Mouse (Mus musculus) layer of hippocampus, postnatal 36 days (tissue): Measurements from ENCODE around the gene Tmem106c. TPM values are rescaled to one million over a fixed set of nuclear protein-coding genes. Genes with fewer than 3 reads are reported as not detected.
A peak's percentile ranks its signal among the peaks of the same experiment; 100 is the strongest.

ENCODE experiments used
- DNase-seq, 2 experiments: peaks; one replicate each; pipeline ENCODE4 v3.0.0; 2022
- total RNA-seq, 2 experiments: library from RNA; stranded (reverse); gene quantifications; 2 replicates each; pipeline ENCODE4 v1.2.3; 2021

Tmem106c gene
- total RNA-seq, 2 experiments from 2014 or later, result 29.1 to 30.4 TPM

DNA sequence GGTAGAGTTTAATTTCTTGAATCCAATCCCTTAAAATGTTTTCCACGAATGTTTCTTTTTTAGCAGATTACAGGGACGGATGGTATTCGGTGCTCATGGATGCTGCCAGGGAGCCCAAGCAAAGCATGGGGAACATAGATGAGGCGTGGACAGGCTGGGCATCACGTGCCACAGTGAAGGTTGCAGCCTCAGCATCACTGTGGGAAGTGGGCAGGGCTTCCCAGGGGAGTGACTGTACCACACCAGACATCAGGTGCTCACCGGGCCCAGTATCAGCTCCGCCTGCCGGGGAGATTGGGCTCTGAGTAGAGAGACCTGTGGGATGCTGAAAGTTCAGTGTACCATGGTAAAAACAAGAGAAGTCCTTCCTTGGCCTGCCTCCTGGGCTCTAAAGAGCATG lies 9.3 kb upstream of the Tmem106c start:
- no peak for DNase-seq

DNA sequence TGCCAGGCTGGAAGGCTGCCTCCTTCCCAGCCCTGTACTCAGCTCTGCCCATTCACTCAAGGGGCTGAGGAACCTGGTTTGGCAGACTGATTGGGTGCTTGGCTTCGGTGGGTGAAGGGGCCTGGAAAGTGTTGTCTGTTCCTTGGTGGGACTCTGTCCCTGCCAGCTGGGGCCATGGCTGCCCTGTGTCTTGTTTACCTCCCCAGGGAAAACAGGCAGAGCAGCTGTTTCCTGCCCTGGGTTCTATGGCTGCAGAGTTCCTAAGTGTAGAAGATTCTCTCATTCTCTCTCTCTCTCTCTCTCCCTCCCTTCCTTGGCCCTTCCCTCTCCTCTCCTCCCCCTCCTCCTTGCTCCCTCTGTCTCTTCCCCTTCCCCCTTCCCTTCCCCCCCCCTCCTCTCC lies 8.7 kb upstream of the Tmem106c start:
- no peak for DNase-seq

DNA sequence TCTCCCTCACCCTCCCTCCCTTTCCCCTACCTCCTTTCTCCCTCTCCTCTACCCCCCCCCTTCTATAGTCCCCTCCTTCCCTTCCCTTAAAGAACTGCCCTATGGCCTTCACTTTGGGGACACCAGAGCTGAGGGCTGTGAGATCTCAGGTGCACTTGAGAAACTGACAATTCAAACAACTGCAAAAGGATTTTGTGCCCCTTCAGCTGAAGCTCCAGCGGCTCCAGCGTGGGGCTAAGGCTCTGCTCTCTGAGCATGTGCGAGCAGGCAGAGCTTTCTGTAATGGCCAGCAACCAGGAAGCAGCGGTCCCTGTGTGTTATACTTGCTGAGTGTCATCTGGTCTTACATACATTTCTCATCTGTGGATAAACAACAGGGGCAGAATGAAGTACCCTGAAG lies 8.3 kb upstream of the Tmem106c start:
- DNase-seq, result no peak

DNA sequence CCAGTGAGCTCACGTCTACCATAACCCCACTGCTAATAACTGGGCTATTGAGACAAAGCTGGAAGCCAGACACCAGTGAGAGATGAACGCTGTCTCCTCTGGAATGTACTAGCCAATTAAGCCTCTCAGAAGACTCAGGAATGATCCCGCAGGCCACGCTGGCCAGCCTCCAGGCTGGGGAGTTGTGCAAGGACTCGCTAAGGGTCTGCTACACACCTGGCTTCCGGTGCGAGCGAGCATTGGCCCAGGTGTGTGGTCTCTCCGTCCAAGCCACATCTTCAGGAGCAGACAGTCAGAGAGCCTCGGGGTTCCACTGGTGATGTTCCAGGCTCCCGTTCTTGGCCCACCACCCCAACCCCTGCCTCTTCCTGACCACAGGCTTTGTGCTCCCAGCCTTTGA lies 7.6 kb upstream of the Tmem106c start:
- DNase-seq, result no peak

DNA sequence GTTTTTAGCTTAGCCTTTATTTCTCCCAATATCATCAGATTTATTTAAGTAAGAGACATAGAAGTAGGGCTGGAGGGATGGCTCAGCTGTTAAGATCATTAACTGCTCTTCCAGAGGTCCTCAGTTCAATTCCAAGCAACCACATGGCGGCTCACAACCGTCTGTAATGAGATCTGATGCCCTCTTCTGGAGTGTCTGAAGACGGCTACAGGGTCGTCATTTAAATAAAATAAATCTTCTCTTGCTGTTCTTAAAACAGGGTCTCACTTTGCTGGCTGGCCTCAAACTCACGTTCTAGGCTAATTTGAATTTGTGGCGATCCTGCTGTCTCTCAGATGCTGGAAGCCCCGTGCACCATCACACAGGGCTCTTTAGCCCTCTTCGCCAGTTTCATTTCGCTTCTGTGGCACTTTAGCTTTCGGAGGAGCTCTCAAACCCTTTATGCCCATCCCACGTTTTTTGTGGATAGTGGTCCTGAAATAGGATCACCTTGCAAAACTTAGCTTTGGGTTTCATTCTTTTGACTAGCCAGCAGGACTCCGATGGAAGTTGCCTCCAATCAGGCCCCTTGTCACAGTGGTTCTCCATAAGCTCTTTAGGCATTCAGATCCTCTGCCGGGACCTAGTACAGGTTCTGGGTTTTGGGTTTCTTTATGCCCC lies 541 bp upstream of the Tmem106c start:
- no peak for DNase-seq

DNA sequence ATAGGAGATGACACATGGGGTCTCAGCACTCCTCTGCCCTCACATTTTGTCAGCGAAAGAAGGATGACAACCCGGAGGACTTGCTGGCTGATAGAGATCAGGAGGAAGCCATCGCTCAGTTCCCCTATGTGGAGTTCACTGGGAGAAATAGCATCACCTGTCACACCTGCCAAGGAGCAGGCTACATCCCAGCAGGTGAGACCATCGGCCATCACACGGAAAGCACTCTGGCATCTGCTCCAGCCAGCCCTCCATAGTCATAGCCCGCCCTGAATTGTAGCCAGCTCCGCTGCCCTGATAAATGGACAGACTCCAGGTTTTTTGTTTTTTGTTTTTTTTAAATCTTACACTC lies 812 bp downstream of the Tmem106c start:
- DNase-seq, result no peak

DNA sequence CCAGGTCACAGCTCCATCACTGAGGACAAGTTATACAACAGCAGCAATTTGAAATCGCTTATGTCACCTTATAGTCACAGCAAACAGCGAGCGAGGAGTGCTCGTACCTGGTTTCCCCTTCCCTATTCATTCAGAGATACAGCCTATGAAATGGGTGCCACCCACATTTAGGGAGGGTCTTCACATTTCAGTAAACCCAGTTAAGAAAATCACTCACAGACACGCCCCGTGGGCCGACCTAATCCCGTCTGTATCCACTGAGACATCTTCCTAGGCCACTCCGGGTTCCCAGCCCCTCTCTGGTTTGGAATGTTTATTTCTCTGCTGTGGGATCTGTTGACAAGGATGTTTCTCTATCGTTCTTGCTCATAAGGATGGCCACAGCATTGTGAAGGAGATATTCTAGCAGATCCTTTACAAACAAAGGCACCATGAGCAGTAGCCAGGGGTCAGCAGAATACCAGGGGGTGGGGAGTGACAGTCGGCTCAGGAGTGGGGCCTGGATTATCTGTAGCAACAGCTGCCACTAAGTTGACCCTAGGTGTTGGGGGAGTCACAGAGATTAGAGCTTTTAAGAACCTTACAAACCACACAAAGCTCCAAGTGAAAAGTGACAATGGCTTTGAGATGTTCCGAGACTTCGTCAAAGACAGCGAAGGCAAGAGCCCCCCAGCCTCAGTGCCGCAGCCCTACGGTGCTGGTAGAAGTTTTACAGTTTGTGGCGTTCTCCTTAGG lies 1.5 kb downstream of the Tmem106c start:
- no peak for DNase-seq

DNA sequence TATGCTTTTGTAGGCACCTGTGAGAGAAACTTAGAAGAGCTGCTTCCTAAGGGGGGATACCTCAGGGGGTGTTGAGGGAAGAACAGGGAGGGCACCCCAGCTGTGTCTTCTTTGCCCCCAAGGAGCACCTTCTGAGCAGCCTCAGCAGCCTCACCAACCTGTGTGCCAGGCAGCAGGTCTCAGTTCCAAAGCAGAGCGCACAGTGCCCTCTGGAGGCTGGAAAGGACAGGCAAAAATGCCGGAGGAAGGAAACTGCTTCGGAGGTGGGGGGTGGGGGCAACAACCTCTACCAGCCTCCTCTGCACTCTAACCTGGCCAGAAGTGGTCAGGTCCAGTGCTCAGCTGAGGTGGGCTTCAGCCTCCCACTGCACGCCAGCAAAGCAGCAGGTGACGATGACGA lies 6.3 kb downstream of the Tmem106c start:
- no peak for DNase-seq

DNA sequence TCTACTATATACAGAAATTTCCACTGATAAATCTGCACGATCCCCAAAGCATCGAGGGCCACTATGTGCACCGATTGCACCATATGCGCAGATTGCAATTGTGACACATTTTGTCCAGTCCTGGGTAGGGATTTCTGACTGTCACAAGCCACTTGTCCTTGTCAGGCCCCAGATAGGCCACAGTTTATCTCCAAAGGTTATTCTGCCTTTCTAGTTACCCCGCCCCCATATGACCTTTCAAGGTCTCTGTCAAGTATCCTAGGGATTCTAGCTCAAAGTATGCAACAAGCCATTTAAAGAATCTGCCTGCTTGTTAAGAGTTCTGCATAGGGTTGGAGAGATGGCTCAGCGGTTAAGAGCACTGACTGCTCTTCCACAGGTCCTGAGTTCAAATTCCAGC lies 8.6 kb downstream of the Tmem106c start:
- no peak for DNase-seq

DNA sequence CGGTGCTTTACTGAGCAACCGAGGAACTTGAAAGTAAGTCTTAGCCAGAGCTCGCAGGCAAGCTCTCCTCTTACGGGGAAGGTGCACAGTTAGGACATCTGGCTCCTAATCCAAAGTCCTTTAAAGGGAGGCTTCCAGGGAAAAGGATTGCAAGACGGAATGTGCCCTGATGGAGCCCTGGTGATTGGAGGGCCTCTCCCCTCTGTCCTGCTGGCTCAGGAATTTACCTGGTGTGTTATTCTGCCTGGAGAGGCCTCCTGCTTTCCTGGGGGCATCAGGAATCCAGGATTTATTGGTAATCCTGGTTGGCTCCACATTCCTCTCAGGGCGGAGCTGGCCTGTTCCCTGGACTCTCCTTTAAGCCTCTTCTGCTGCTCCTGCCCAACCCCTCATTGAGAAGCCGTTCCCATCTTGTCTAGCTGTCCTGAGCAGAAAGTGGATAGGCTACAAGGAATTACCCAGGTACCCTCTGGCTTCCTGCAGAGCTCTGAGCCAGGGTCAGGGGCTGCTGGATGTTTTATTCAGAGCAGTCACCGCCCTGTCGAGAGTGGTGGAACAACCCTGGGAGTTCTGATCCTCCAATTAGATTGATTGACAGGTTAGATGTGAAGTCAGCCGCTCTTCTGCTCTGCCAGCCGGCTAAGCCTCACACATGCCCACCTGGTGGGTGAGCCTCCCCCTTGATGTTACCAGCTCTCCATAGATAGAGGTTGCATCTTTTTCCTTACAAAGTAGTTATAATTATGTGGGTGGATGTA lies 9.4 kb downstream of the Tmem106c start:
- DNase-seq, result no peak

DNA sequence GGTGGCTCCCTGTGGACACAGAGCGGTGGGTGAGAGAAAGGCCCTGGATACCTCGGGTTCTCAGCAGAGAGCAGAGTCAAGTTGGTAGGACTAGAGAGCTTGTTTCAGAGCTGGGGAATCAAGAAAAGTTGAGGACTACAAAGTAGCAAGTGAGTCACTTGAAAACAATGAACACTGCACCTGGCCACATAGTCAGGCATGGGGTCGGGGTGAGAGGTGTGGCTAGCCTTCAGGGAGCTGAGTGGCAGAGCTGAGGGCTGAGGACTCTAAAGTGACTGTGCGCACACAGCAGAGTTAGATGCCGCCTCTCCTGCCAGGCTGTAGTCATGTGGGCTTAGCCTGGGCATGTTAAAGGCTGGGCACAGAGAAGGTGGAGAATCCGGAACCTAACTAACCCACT lies 17.6 kb downstream of the Tmem106c start:
- DNase-seq, result no peak

DNA sequence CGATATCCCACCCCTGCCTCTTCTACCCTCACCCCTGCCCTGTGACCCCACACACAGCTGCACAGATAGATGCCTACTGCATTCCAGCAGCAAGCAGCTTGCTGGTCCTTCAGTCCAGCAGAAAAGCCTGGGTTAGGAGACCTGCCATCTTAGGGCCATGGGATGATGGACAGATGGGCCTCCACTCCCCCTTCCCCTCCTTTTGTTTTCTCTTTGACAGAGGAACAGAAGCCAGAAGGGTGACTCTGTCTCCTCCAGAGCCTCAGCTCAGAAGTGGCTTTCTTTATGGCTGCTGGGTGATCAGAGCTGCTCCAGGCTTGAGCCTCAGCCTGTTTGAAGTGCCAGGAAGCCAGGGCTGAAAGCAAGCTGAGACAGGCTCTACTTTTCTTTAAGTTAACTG lies 25.5 kb downstream of the Tmem106c start:
- no peak for DNase-seq

DNA sequence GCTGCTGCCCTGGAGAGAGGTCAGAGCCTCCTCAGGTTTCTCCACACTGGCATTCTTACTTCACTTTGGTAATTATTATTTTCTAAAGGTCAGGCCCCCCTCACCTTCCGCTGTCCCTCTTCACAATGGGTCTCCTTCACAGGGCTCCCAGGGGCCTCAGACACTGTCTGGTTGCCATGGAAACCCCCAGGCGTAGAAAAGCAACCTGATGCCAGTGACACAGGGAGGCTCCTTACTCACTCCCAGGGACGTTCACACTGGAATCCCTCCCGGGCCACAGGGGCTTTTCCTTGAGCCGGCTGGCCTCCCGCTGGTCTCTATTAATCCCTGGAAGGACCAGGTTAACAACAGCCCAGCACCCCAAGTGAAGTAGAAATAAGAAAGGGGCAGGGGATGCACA lies 26.1 kb downstream of the Tmem106c start:
- DNase-seq, result no peak

DNA sequence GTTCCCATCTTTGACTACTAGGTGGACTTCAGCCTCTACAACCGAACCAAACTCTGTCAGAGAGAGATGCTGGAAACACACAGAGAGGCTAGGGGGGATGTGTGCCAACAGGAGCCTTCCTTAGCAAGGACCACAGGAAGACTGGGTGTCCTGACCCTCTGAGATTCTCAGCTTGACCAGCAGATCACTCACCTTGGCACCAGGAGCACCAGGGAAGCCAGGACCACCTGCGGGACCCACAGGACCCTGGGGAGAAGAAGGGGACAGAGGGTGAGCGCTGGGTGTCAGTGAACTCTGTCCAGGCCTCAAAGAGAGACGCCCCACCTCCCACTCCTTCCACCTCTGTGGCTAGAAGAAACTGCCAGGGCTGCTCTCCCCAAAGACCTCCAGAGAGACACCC lies 26.7 kb downstream of the Tmem106c start:
- no peak for DNase-seq

DNA sequence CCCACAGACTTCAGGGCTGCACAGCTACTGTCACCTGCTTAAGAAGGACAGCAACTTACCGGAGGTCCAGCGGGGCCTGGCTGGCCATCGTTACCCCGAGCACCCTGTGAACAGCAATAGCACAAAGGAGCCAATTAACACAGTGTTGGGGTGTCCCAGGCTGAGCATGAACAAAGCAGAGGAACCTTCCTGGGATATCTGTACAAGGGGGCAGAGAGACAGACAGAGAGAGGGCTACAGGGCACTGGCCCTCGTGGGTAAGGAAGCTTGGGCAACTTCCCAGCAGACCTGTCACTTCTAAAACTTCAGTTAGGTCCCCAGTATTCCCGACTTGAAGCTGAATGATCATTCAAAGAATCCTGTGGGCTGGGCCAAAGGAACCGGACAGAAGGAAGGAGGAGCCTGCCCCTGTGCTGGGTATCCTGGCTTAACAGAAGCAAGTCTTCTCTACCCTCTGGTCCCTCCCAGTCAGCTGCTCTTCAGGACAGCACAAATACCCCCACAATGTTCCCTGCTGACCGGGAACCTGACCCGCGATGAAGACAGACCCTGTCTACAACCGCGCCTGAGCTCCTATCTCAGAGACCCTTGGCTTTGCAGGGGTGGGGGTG lies 27.4 kb downstream of the Tmem106c start:
- DNase-seq, result no peak

DNA sequence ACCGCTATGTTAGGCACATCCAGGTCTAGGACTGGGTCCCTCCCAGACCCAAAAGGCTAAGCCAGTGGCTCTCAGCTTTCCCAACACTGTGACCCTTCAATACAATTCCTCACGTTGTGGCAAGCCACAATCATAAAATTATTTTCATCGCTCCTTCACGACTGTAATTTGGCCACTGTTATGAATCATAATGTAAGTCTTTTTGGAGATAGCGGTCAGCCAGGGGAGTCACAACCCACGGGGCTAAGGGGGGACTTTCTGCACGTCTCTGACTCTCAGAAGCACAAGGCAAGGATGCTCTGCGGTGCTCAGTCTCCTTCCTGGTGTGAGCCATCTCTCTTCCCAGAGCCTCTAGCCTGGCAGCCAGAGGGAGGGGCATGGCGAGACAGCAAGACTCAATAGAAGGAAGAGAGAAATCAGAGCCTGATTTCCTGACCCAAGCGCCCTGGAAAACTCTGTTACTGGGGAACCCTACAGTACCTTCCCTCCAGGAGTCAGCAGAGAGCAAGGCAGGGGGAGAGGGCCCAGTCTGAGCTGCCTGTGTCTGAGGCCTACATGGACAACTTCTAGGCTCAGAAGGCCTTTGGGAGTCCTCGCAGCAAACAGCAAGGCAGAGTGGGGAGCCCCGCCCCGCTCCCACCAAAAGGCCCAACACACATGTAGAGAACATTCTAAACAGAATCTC lies 28.2 kb downstream of the Tmem106c start:
- DNase-seq, result no peak

DNA sequence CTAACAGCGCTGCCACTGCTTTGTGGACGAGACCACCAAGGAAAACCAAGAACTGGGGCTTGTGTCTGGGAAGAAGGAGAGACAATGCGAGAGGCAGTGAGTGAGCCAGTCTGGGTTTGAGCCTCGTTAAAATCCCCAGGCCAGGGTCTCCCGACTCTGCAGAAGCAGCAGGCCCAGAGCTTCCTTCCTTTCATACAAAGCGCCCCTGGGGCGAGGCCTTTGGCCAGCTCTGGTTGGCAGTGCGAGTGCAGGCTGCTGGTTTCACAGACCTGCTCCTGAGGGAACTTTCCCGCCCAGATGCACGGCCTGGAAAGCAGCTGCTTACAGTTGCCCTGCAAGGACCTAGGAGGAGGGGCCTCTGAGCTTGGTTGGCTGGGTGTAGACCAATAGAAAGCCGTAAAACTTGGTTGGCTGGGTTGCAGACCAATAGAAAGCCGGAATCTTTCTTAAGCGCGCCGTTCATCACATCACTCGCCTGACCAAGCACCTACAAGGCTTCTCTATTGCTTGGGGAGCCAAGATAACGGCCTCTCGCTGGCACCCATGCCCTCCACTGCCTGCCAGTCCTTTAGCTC lies 28.8 kb downstream of the Tmem106c start:
- DNase-seq, result peak; percentile 61 to 71

DNA sequence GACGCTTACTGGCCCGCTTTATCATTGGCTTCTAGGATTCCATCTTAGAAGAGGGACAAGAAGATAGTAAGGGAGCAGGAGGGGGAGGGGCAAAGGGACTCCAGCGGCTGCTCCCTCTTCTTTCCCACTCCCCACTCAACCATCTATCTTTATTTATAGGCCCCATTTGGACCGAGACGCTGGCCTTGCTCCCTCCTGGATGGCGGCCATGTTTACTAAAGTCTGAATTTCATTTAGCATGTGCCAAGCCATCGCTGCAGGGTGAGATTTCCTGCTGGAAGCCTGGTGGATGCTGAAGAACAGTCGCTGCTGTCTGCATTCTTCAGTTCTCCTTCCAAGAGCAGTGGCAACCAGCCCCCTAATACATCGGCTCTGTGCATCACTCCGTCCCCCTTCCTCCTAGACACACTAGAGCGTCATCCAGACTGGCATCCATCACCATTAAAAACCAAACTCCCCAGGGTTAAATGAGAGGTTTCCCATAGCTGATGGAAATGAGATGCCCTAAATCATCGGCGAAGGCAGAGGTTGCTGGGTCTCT lies 32.8 kb downstream of the Tmem106c start:
- peak in 1 of 2 experiments; percentile 19 for DNase-seq

DNA sequence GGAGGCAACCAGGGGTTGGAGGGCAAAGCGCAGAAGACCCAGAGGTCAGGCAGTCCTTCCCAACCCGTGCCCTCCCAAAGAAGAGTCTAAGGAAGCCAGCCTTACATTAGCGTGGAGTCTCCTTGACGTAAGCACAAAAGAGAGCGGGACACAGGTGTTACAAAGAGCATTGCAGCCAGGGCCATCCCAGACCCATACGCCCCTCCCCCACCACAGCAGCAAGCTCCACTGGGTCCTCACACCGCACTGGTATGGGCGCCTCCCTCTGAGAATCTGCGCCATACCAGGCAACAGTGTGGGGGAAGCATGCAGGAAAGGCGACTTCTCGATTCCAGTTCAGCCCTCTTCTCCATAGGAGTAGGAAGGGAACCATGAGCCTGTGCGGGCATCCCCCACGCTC lies 35.5 kb downstream of the Tmem106c start:
- DNase-seq, result no peak

DNA sequence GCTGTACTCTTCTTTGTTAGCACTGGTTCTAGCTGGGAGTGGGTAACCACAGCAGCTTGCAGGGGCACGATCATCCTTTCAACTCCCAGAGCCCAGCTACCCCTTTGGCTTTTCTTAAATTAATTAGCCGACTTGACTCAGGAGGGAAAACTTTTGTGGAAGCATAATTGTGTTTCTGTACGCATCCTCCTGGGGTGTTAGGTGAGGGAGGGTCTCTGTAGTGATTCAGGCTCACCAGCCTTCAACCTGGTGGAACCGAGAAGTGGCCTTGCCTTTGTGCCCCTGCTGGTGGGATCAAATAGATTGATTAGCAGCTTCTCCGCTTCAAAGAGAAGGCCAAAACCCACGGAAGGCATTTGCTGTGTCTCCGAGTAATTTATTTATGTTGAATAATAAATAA lies 36.0 kb downstream of the Tmem106c start:
- DNase-seq, result no peak

DNA sequence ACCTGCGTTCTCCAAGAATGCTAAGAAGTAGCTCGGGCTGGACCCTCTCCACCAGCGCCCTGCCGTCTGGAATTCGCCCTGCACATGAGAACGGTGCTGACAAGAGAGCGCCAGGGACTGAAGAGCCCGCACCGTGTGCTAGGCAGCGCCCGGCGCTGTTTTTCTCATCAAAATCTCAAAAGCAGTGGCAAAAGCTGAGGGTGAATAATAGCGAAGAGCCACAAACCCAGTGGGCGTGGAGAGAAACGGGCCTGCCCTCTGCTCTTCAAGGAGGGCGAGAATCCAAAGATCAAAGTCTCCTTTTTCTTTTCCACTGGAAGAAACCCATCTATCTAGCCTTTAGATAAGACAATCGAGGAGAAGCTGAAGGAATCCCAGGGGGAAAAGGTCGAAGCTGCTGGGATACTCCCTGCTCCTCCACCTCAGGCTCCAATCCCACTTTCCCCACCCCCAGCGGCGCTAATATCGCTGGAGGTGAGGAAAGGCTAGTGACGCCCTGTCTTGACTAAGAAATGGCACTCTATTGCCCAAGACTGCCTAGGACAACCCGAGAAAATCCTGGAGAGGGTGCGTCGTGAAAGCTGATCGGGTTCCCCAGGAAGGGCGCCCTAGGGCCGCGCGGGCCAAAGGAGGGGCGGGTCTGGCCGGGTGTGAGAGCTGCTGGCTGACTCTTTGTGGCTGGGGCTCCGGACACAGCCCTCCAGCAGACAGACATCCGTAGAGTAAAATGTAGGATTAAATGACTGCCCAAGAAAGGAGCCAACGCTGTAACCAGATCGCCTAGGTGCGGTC lies 37.5 kb downstream of the Tmem106c start:
- no peak for DNase-seq
